Mouse (Mus musculus): ENCODE measurements at regions not wholly inside any gene's neighbourhood (a gene's known extent, or its start where the extent isn't known, plus 50 kb on each side); places are given as distances from the start of the nearest gene placed in this dataset.

DNA sequence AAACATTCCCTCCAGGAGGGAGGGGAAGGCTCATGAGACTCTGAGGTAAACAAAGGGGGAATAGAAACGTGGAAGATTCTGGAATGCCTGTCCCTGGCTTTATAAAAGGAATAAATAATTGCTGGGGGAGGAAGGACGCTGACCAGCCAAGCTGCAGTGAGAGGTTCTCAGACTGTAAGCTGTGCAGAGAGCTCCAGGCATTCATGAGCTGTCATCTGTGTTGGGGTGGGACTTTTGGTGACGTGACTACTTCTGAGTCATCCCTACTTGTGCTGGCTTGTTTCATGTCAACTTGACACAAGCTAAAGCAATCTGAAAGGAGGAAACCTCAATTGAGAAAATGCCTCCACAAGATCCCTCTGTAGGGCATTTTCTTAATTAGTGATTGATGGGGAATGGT, 246.9 kb downstream of the Sp3 start:
- Histone ChIP-seq H3K9me3 (ENCODE audit: control insufficient read depth, low read length) (no peaks in the 10 kb centered on the region), H3K9ac (ENCODE audit: low read length) (no peak overlapping the region), H3K4me3 (ENCODE audit: low read depth, low read length) (no peak overlapping the region), H3K27ac (ENCODE audit: low read depth) (no peak overlapping the region), H3K4me2 (ENCODE audit: low read length) (no peak overlapping the region), H3K36me3 (ENCODE audit: control insufficient read depth, insufficient read depth, low read length) (no peaks in the 10 kb centered on the region), H3K4me1 (replicated peaks; ENCODE audit: control insufficient read depth, insufficient read depth, low read length) (no peaks in the 10 kb centered on the region), H3K27me3 (replicated peaks; ENCODE audit: control insufficient read depth, insufficient read depth, low read length) (no peaks in the 10 kb centered on the region)
- no peak for ATAC-seq (replicated peaks; ENCODE audit: low FRiP score, low TSS enrichment, low read depth)
- no peak for DNase-seq (ENCODE audit: low spot score)
- 38% methylated on average over 3 of the region's 3 CpGs for WGBS

DNA sequence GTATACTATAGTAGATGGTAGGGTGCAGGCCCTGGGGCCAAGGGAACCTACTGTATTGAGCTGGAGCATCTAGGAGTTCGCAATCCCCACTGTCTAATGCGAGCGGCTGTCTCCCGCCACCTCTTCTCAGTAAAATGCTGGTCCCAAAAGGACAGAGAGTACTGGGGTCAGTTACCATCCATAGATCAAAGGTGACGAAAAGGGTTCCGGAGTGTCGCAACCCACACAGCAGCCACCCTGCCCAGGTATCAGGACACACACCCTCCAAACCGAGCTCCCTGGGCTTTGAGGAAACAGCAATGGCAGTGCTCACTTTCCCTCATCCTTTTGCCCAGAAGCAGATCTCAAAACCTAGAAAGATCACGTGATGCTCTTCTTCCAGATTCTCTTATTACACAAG, 245.2 kb downstream of the Sp3 start:
- no peak overlapping the region for H3K4me2 ChIP-seq (ENCODE audit: low read length)
- DNase-seq (ENCODE audit: low spot score) (no peak), ATAC-seq (replicated peaks; ENCODE audit: low FRiP score, low TSS enrichment, low read depth) (no peak)
- no peaks in the 10 kb centered on the region for H3K9me3 ChIP-seq (ENCODE audit: control insufficient read depth, low read length)
- no peak overlapping the region for H3K4me3 ChIP-seq (ENCODE audit: low read depth, low read length)
- no peak overlapping the region for H3K27ac ChIP-seq (ENCODE audit: low read depth)
- H3K4me1 ChIP-seq (replicated peaks; ENCODE audit: control insufficient read depth, insufficient read depth, low read length): no peaks in the 10 kb centered on the region
- H3K9ac ChIP-seq (ENCODE audit: low read length): no peak overlapping the region
- H3K36me3 ChIP-seq (ENCODE audit: control insufficient read depth, insufficient read depth, low read length): no peaks in the 10 kb centered on the region
- WGBS: 92% methylated on average over 9 of the region's 9 CpGs
- no peaks in the 10 kb centered on the region for H3K27me3 ChIP-seq (replicated peaks; ENCODE audit: control insufficient read depth, insufficient read depth, low read length)

DNA sequence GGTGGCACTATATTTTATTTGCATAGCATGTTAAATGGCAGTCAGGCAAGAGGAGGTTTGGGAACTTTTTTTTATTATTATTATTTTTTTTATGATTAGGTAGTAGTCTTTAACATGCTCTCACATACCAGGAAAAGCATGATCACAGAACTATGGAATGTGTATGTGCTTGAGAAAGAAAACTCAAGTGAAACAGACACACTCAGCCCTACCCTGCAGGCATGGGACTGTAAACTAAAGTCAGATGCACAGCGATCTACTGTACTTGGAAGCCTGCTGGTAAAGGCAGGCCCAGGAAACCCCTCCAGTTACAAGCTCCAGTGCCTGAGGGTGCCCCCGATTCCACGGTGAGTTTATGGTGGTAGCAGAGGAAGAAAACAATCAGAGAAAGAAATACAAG, 243.6 kb downstream of the Sp3 start:
- ATAC-seq (replicated peaks; ENCODE audit: low FRiP score, low TSS enrichment, low read depth) (no peak), DNase-seq (ENCODE audit: low spot score) (no peak)
- H3K27me3 ChIP-seq (replicated peaks; ENCODE audit: control insufficient read depth, insufficient read depth, low read length): no peaks in the 10 kb centered on the region
- H3K27ac ChIP-seq (ENCODE audit: low read depth): no peak overlapping the region
- H3K9ac ChIP-seq (ENCODE audit: low read length): no peak overlapping the region
- H3K9me3 ChIP-seq (ENCODE audit: control insufficient read depth, low read length): no peaks in the 10 kb centered on the region
- H3K36me3 ChIP-seq (ENCODE audit: control insufficient read depth, insufficient read depth, low read length): no peaks in the 10 kb centered on the region
- 76% methylated on average over 3 of the region's 3 CpGs for WGBS
- no peak overlapping the region for H3K4me3 ChIP-seq (ENCODE audit: low read depth, low read length)
- H3K4me1 ChIP-seq (replicated peaks; ENCODE audit: control insufficient read depth, insufficient read depth, low read length): peaks cover 3% of the 10 kb centered on the region; the same call in 1 of the 2 replicates
- H3K4me2 ChIP-seq (ENCODE audit: low read length): no peak overlapping the region

DNA sequence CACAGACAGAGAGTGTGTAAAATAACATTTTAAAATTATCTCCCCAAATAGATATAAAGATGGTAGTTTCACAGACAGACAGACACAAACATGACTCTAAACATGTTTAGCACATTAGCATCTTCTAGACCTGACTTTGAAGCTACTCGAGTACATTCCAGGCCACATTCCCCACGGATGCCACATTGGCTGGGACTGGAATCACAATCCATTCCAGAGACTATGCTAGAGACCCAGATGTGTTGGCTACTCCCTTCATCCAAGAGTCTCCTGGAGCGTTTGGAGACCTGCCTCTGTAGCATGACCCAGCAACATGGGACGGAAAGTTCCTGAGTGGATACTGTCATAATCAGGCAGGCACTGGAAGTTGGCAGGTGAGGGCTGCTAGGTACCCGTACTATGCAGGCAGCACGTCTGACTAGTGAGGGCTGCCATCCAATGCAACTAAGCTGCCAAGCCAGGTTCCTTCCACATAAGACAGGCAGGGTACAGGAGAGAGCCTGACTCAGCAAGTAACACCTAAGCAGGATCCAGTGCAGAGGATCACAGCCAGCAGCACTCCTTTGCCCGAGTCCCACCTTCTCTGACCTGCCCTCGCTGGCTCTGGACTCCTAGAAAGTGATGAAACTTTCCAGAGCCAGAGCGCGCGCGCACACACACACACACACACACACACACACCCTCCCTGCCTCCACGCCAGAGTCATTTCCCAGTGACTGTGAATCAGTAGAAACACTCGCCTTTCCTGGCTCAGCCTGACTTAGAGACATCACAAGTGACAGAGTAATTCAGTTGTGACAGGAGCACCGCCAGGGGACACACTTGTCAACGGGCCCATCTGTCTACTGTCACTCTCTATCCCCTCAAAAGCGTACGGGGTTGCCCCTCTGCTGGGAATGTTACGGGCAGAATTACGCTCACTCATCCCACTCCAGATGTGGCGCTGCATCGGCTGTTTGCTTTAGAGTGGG, 239.6 kb downstream of the Sp3 start:
- H3K27me3 ChIP-seq (replicated peaks; ENCODE audit: control insufficient read depth, insufficient read depth, low read length): no peaks in the 10 kb centered on the region
- peak; percentile 61 for DNase-seq (ENCODE audit: low spot score)
- WGBS: 33% methylated on average over 22 of the region's 22 CpGs
- ATAC-seq (replicated peaks; ENCODE audit: low FRiP score, low TSS enrichment, low read depth): no peak
- no peak overlapping the region for H3K27ac ChIP-seq (ENCODE audit: low read depth)
- H3K9ac ChIP-seq (ENCODE audit: low read length): no peak overlapping the region
- no peak overlapping the region for H3K4me3 ChIP-seq (ENCODE audit: low read depth, low read length)
- H3K36me3 ChIP-seq (ENCODE audit: control insufficient read depth, insufficient read depth, low read length): no peaks in the 10 kb centered on the region
- peak overlapping the region; percentile 41 for H3K4me2 ChIP-seq (ENCODE audit: low read length)
- peaks cover 3% of the 10 kb centered on the region; the same call in 1 of the 2 replicates for H3K4me1 ChIP-seq (replicated peaks; ENCODE audit: control insufficient read depth, insufficient read depth, low read length)
- H3K9me3 ChIP-seq (ENCODE audit: control insufficient read depth, low read length): no peaks in the 10 kb centered on the region

DNA sequence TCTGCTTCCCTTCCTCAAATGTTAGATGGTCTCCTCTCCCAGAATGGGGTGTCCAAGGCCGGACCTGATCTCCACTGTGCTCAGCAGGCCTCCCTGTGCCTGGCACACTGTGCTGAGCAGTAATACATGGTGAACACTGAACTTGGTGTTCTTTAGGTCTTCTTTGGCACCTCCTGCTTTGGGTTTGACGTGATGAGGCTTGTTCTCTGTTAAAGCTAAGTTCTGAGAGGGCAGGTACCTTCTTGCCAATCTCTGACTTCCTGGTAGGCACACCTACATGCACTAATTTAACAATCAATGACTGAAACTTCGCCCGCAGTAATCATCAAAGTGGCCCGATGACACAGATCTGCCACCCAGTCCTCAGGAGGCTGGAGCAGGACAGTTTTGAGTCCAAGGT, 238.5 kb downstream of the Sp3 start:
- peaks cover 3% of the 10 kb centered on the region; the same call in 1 of the 2 replicates for H3K4me1 ChIP-seq (replicated peaks; ENCODE audit: control insufficient read depth, insufficient read depth, low read length)
- no peak for DNase-seq (ENCODE audit: low spot score)
- no peaks in the 10 kb centered on the region for H3K9me3 ChIP-seq (ENCODE audit: control insufficient read depth, low read length)
- no peaks in the 10 kb centered on the region for H3K27me3 ChIP-seq (replicated peaks; ENCODE audit: control insufficient read depth, insufficient read depth, low read length)
- 88% methylated on average over 5 of the region's 5 CpGs for WGBS
- H3K27ac ChIP-seq (ENCODE audit: low read depth): no peak overlapping the region
- no peak for ATAC-seq (replicated peaks; ENCODE audit: low FRiP score, low TSS enrichment, low read depth)
- no peak overlapping the region for H3K4me3 ChIP-seq (ENCODE audit: low read depth, low read length)
- H3K4me2 ChIP-seq (ENCODE audit: low read length): no peak overlapping the region
- no peaks in the 10 kb centered on the region for H3K36me3 ChIP-seq (ENCODE audit: control insufficient read depth, insufficient read depth, low read length)
- H3K9ac ChIP-seq (ENCODE audit: low read length): no peak overlapping the region

DNA sequence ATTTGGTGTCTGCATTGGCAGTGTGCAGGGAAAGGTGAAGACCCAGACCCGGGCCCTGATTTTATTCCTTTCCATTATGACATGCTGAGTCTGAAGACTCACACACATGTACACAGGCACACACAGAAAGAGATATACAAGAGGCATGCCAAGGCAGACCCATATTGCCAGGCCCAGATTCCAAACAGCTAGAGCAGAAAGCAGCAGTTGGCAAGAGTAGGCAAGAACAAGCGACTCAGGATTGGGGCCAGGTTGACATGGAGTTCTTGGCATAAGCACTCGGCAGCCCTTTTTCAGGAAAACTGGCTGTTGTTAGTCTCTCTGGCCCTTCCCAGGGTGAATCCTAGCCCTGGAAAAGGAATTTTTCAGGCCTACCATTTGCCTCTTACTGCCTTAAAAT, 236.6 kb downstream of the Sp3 start:
- H3K27ac ChIP-seq (ENCODE audit: low read depth): no peak overlapping the region
- no peak overlapping the region for H3K4me2 ChIP-seq (ENCODE audit: low read length)
- ATAC-seq (replicated peaks; ENCODE audit: low FRiP score, low TSS enrichment, low read depth) (no peak), DNase-seq (ENCODE audit: low spot score) (no peak)
- peaks cover 3% of the 10 kb centered on the region; the same call in 1 of the 2 replicates for H3K4me1 ChIP-seq (replicated peaks; ENCODE audit: control insufficient read depth, insufficient read depth, low read length)
- no peak overlapping the region for H3K4me3 ChIP-seq (ENCODE audit: low read depth, low read length)
- no peaks in the 10 kb centered on the region for H3K36me3 ChIP-seq (ENCODE audit: control insufficient read depth, insufficient read depth, low read length)
- no peak overlapping the region for H3K9ac ChIP-seq (ENCODE audit: low read length)
- 91% methylated on average over 3 of the region's 3 CpGs for WGBS
- H3K9me3 ChIP-seq (ENCODE audit: control insufficient read depth, low read length): no peaks in the 10 kb centered on the region
- no peaks in the 10 kb centered on the region for H3K27me3 ChIP-seq (replicated peaks; ENCODE audit: control insufficient read depth, insufficient read depth, low read length)

DNA sequence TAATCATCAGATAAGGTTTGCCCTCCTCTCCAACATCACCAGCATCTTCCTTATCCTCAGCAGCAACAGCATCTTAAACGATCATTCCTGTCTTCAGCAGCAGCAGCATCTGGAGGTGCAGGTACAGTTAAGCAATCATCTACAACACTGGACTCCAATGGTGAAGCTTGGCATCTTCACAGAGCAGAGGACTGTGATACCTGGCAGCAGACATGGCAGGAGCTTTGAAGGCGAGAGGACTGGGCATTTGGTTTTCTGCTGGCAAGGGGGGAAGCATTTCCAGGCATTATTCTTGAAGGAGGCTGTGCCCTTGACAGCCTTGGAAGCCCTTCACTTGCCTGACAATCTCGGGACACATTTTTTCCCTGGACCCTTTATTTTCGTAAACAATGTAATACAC, 235.3 kb downstream of the Sp3 start:
- ATAC-seq (replicated peaks; ENCODE audit: low FRiP score, low TSS enrichment, low read depth) (no peak), DNase-seq (ENCODE audit: low spot score) (no peak)
- Histone ChIP-seq H3K4me2 (ENCODE audit: low read length) (no peak overlapping the region), H3K4me3 (ENCODE audit: low read depth, low read length) (no peak overlapping the region), H3K36me3 (ENCODE audit: control insufficient read depth, insufficient read depth, low read length) (no peaks in the 10 kb centered on the region), H3K27me3 (replicated peaks; ENCODE audit: control insufficient read depth, insufficient read depth, low read length) (no peaks in the 10 kb centered on the region), H3K9me3 (ENCODE audit: control insufficient read depth, low read length) (no peaks in the 10 kb centered on the region), H3K9ac (ENCODE audit: low read length) (no peak overlapping the region), H3K27ac (ENCODE audit: low read depth) (no peak overlapping the region), H3K4me1 (replicated peaks; ENCODE audit: control insufficient read depth, insufficient read depth, low read length) (peaks cover 3% of the 10 kb centered on the region; the same call in 1 of the 2 replicates)
- WGBS: 73% methylated on average over 4 of the region's 4 CpGs

DNA sequence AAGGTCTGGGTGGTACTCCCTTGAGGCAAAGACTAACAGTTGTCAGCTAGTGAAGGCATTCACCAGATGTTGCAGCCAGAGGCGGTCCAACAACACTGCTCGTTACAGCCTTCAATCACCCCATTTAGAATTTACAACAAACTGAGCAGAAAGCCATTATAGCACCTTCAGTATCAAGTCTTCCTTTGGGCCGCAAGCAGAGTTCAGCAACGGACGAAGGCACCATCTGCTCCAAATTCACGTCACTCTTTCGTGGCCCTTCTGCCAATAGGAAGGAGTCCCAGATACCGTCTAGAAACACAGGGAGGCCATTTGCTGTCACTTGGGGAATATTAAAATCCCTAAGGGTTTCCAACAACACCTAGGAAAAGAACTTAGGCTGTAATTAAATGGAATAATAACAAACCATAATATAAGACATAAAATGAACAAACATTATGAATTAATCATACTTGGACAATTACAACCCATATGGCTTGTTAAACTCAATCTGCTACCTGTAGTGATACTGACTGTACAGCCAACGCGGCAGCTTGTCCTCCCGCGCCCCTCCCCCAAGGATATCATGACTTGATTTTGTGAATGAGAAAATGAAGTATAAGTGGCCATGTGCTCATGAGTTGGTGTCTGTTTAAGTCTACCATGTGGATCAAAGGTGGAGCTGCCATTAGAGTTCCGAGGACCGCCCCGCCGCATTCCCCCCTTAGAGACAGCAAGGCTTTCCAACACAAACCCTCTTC, 233.6 kb downstream of the Sp3 start:
- H3K4me3 ChIP-seq (ENCODE audit: low read depth, low read length): no peak overlapping the region
- no peak overlapping the region for H3K4me2 ChIP-seq (ENCODE audit: low read length)
- no peaks in the 10 kb centered on the region for H3K9me3 ChIP-seq (ENCODE audit: control insufficient read depth, low read length)
- H3K27ac ChIP-seq (ENCODE audit: low read depth): no peak overlapping the region
- 82% methylated on average over 16 of the region's 16 CpGs for WGBS
- no peak overlapping the region for H3K9ac ChIP-seq (ENCODE audit: low read length)
- H3K4me1 ChIP-seq (replicated peaks; ENCODE audit: control insufficient read depth, insufficient read depth, low read length): no peaks in the 10 kb centered on the region
- H3K36me3 ChIP-seq (ENCODE audit: control insufficient read depth, insufficient read depth, low read length): no peaks in the 10 kb centered on the region
- H3K27me3 ChIP-seq (replicated peaks; ENCODE audit: control insufficient read depth, insufficient read depth, low read length): no peaks in the 10 kb centered on the region
- DNase-seq (ENCODE audit: low spot score) (no peak), ATAC-seq (replicated peaks; ENCODE audit: low FRiP score, low TSS enrichment, low read depth) (no peak)
